Mouse (Mus musculus): Measurements from ENCODE around the gene Prickle3. TPM values are rescaled to one million over a fixed set of nuclear protein-coding genes. Genes with fewer than 3 reads are reported as not detected.

Gene Prickle3
- total RNA-seq, 2 experiments from 2014 or later, result 10.8 to 26.5 TPM

Other genes starting within 250 kb of the Prickle3 start
- under 1 TPM in 1 of 2 experiments, not detected in 1; 0.11 TPM for gene Foxp3, start 83.6 kb upstream of the Prickle3 start, total RNA-seq (2021)
- 1 to 10 TPM; 3.1 to 3.9 TPM for gene Ppp1r3f, start 83.0 kb upstream of the Prickle3 start, total RNA-seq (2021)
- 10 to 100 TPM; 10.6 to 12.4 TPM for gene Ccdc22, start 51.7 kb upstream of the Prickle3 start, total RNA-seq (2021)
- gene Cacna1f, start 50.2 kb upstream of the Prickle3 start, total RNA-seq (2021), result not detected
- gene Syp, start 18.8 kb upstream of the Prickle3 start, total RNA-seq (2021), result 1 to 10 TPM; 1.4 to 1.5 TPM
- gene Plp2, start 14.1 kb downstream of the Prickle3 start, total RNA-seq (2021), result 10 to 100 TPM; 30.3 to 35.0 TPM
- 10 to 100 TPM; 30.6 to 33.7 TPM for gene Magix, start 24.0 kb downstream of the Prickle3 start, total RNA-seq (2021)
- gene Gpkow, start 39.9 kb downstream of the Prickle3 start, total RNA-seq (2021), result 10 to 100 TPM; 14.3 to 15.0 TPM
- 10 to 100 TPM; 32.4 to 37.1 TPM for gene Wdr45, start 57.1 kb downstream of the Prickle3 start, total RNA-seq (2021)
- under 1 TPM in 1 of 2 experiments, not detected in 1; 0.45 TPM for gene Gm45208, start 65.0 kb downstream of the Prickle3 start, total RNA-seq (2021)
- gene Praf2, start 71.2 kb downstream of the Prickle3 start, total RNA-seq (2021), result 1 to 10 TPM; 5.0 to 5.6 TPM
- under 1 TPM; 0.34 to 0.50 TPM for gene Ccdc120, start 93.6 kb downstream of the Prickle3 start, total RNA-seq (2021)
- gene Tfe3, start 105.3 kb downstream of the Prickle3 start, total RNA-seq (2021), result 1 to 10 TPM; 7.9 to 9.2 TPM
- 10 to 100 TPM; 16.7 to 19.5 TPM for gene Gripap1, start 132.5 kb downstream of the Prickle3 start, total RNA-seq (2021)
- gene Kcnd1, start 165.0 kb downstream of the Prickle3 start, total RNA-seq (2021), result under 1 TPM in 1 of 2 experiments, not detected in 1; 0.12 TPM
- gene Otud5, start 184.1 kb downstream of the Prickle3 start, total RNA-seq (2021), result 10 to 100 TPM; 14.6 to 17.1 TPM
- 1 to 10 TPM; 1.5 to 1.9 TPM for gene Pim2, start 221.0 kb downstream of the Prickle3 start, total RNA-seq (2021)
- gene Slc35a2, start 226.8 kb downstream of the Prickle3 start, total RNA-seq (2021), result 1 to 10 TPM; 7.7 to 9.5 TPM
- gene Pqbp1, start 242.0 kb downstream of the Prickle3 start, total RNA-seq (2021), result 10 to 100 TPM; 22.3 to 23.5 TPM
- 10 to 100 TPM; 42.7 to 47.6 TPM for gene Timm17b, start 242.1 kb downstream of the Prickle3 start, total RNA-seq (2021)

All from gastrocnemius, adult 18-20 months (tissue).